Mouse (Mus musculus) 3134 (cell line): Measurements from ENCODE around the gene Cpne9.

ENCODE experiments used
- DNase-seq: peaks from one replicate; pipeline ENCODE4 v3.0.0-alpha.2; 2011; ENCODE audit warnings: low spot score; ENCODE audit not compliant: insufficient read length; ENCODE audit errors: extremely low read depth

Cpne9 gene

DNA sequence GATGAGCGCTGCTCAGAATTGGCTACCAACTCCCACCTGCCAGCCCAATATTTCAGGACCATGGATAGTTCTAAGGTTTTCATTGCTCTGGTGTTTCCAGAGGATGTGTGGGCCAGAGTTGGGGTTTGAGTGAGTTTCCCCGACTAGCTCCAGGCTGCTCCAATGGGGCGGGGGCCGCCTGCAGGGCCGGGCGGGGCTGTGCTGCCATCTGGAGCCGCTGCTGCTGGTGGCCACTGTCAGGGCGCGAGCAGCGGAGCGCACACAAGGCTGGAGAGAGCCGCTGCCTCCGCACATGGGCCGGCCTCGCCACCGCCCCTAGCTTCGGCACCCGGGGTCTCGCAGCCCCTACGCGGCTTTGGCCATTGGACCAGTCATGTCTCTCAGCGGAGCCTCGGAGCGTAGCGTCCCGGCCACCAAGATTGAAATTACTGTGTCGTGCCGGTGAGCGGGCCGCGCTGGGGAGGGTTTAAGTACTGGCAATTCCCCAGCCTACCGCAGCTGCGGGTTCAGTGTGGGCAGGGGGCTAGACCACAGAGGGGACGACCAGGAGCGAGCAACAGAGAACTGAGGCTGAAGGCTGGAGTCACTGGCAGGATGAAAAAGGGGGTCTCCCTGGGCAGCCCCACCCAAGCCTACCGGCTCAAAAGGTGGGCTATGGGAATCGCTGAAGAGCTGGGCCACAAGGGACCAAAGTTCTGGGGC is at the start of gene Cpne9:
Gene Cpne9, plus strand, starts transcription at position 207 of the 702 bp plus-strand sequence.
- no peak for DNase-seq

DNA sequence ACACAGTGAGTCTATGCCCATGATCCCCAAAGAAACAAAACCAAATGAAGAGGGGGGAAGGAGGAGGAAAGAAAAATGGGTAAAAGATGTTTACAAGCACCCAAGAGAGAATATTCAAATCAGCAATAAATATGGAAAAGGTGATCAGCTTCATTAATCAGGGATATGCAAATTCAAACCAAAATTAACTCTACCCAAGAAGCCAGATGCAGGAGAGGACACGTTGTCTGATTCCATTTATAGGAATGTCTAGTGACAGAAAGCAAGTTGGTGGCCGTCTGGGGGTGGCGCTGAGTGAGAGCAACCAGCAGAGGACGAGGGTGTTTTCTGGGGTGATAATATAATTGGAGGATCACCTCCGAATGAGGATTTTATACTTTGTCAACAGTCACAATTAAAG is 47.0 kb upstream of the Cpne9 start:
- DNase-seq: no peak

DNA sequence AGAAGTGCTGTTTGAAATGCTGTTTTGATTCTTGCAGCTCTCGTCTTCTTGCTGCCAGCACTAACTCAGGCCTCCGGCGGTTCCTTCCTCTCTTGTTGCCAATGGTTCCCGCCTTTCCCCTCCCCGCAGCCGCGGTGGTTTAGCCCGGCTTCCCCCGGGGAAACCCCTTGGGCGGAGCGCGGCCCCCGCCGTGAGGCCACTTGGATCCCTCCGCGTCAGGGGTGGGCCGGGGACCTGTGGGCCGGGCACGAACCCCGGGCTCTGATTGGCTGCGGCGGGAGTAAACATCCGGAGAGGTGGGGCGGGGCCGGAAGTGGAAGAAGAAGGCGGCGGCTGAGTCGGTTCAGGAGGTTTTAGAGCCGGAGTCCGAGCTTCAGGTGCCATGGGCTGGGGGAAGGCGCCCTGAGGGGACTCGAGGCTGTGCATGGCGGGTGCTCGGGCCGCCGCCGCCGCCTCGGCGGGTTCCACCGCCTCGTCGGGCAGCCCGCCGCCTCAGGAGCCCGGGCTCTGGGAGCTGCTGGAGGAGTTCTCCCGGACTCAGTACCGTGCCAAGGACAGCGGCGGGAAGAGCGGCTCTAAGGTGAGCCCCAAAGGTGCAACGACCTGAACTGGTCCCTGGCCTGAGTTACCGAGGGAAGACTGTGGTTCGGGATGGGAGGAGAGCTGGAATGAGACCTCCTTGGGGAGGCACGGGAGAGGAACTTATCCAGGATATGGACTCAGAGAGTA is 44.4 kb upstream of the Cpne9 start, which contains the start of gene Mtmr14:
Gene Mtmr14, plus strand, starts transcription at position 302 of the 729 bp plus-strand sequence.
- peak; percentile 99 for DNase-seq

DNA sequence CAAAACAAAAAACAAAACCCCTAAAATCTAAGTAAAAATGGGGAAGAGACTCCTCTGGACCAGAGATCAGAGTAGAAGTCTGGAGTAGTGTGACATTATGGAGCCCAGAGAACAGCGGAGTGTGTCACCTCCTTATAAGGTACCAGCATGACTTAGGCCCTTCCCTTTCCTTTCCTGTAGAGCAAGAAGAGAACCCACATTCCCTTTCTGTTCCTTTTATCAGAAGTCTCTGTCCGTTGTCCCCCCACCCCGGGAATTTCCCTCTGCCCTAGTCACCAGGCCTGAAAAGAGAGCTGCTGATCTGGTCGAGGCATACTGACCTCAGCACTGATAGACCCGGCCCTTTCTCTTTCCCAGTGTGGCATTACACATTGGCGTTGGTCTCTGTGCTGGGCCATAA is 43.7 kb upstream of the Cpne9 start:
- DNase-seq: no peak

DNA sequence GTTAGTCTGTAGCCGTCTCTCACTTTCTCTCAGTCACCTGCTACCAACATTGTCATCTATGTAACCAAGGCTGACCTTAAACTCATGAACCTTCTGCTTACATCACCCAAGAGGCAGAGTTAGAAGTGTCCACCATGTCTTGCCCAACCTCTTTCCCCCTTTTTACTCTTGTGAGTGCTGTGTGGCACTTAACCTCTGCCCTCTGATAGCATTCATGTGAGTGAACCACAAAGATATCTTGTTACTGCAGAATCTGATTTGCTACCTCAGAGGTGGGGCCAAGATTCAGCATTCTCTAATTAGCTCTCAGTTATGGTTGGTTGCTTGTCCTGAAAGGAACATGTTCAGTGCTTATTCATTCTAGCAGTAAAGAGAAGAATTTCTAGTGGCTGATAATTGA is 39.4 kb upstream of the Cpne9 start:
- no peak for DNase-seq

DNA sequence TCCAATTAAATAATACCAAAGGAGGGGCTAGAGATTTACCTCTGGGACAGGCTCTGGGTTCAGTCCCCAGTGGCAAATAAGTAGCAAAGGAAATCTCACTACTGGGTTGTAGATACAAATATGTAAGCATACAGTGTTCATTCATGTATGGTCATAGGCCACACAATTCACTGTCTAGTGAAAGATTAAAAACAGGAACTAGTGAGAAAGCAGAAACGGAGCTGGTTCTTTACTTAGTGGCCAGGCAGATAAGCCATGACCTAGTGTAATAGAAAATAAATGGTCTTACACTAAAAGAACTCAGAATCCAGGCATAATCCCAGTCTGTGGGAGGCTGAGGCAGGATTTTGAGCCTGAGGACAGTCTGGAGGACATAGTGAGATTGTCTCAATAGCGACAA is 36.5 kb upstream of the Cpne9 start:
- no peak for DNase-seq

DNA sequence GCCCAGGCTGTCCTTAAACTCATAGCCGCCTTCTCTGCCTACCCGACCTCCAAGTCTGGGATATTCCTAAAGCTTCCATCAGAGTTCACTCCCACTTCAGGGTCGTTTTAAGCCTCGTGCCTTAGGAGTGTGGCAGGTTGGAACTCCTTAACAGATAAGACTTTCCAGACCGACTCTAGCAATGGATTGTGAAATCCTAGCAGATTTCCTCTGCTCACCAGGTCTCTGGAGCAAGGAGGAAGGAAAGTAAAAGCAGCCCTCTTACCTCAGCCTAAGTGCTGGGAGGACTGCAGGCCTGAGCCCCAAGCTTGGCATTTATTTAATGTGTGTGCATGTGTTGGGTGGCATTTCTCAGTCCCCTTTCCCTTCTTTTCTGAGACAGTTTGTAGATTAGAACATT is 31.3 kb upstream of the Cpne9 start:
- DNase-seq: no peak

DNA sequence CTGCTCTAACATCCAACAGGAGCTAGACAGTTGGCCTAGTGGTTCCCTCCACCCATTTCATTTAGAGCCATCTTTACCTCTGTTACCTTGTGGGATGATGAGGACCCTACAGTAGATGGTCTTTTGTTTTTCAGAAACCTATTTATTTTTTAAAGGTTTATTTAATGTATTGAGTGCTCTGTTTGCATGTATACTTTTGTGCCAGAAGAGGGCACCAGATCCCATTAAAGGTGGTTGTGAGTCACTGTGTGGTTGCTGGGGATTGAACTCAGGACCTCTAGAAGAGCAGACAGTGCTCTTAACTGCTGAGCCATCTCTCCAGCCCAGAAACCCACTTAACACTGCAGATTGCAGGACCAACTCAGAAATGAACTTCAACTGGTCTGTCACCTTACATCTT is 30.2 kb upstream of the Cpne9 start:
- no peak for DNase-seq

DNA sequence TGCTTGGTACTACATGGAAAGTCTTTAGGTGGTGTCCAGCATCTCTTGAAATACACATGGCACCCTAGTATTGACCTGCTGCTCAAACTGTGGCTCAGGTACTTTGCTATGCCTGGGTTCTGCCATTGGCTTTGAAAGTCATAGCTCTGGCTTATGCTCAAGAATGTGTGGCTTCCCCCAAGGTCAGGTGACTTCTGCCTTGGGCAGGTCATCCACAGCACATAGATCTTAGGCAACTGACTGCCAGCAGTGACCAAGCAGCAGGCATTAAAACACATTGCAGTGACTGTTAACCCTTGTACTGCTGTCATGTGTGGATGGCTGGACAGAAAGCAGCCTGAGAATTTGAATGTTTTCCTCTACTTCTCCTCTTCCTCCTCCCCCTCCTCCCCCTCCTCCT is 27.2 kb upstream of the Cpne9 start:
- DNase-seq: peak; percentile 44

DNA sequence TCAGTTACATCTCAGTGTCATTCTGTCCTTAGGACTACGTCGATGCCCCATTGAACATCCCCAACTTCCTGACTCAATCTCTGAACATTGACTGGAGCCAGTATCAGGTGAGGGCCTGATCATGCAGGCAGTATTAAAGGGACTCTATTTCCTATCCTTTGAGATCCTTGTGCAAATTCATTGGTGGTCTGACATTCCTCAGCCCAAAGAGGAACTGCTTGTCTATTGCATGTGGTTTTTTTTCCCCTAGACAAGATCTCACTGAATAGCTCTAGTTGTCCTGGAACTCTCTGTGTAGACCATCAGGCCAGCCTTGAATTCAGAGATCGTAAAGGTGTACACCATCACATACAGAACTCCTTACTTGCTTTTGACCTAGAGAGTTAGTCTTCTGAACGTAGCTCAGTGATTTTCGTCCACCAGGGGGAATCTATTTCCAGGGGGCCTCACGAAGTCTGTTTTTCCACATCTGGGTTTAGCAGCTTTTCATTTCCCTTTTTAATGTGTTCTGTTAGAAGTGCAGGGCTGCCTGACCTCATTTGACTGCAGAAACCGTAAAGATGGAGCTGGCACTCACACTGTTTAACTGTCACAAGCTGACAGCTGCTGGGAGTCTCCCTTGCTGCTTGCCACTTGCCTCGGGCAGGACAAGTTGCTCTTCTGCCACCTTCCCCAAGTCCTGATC is 20.8 kb upstream of the Cpne9 start:
- DNase-seq: no peak

DNA sequence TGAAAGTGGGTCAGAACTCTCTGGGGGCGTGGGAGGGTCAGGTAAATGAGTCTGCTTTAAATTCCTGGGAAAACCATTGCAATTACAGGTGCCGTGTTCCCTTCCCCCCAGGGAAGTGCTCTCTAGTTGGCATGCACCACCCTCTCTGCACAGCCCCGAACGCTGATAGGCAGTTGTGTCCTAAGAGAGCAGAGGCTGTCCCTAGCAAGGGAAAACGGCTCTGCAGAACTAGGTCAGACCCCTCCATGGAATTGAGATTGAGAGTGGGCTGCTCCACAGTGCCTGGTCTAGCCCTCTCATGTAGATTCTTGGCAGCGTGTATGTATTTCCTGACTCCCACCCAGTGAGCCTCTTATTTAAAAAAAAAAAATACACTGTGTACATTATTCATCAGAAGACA is 18.6 kb upstream of the Cpne9 start:
- no peak for DNase-seq

DNA sequence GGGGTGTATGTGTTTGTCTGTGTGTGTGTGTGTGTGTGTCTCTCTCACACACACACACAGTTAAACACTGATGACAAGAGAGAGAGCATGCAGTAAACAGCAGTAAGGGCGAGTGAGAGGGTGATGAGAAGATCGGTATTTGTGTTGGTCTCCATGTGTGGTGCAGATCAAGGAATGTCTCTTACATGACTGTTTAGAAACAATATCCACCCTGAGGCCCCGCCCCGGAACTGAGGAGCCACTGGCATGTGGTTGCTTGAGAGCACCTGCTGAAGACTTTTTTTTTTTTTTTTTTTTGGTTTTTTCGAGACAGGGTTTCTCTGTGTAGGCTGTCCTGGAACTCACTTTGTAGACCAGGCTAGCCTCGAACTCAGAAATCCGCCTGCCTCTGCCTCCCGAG is 17.7 kb upstream of the Cpne9 start:
- DNase-seq: no peak

DNA sequence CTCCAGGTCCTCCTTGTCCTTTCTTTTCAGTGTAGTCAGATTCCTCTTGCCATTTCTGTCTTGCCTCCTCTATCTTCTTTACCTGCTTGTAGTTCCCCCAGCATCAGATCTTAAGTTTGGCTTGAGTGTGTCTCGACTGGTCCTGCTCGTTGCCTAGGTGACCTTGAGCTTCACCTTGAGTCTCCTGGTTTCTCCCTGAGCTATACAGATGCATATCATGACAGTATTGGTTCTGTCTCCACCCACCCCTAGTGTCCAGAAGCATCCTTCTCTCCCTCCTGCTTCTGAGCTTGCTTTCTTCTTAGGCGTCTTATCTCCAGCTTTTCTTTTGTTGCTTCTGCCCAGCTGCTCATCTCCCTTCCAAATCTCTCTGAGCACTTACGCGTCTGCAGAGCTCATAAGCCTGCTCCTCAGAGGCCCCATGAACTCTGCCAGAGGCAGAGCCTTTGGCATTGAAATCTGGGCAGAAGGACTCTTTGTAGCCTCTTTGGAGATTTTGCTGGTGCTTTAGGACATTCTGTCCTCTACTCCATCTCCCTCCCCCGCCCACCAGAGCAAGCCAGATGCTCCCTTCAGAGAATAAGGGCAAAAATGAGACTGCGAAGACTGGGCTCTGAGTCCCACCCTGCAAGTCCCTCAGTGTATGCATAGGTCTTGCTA is 15.0 kb upstream of the Cpne9 start:
- DNase-seq: no peak

DNA sequence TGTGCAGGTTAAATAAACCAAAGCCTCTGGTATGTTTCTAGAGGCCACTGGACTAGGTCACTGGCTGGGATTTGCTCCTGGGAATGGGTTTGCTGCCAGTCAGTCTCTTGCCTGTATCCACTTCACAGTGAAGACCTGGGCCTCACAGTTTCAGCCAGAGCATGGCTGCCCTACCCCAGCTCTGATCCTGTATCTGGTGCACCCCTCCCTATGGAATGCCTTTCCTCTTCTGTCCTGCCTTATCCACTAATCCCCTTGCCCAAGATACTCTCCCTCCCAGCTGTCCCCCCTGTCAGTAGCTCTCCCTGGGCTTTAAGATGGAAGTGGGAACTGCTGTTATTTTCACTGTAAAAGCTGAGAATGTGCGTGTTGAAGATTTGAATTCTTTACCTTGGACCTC is 14.1 kb upstream of the Cpne9 start:
- no peak for DNase-seq

DNA sequence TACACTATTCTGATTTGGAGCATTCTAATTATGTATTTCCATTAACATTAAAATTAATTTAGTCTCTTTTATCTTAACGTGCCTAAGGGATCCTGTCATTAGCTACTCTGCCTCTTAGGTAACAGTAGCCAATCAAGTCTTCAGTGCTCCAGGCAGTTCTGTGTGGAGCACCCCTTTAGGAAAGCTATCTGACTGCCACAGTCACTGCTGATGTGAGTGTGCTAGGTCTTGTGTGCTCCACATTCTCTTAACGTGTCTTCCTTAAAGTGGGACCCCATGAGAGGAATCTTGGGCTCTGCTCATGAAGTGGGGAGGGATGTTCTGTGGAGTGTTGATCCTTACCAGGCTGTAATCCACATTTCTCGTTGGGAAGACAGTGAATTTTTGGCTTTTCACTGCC is 9.7 kb upstream of the Cpne9 start:
- DNase-seq: no peak

DNA sequence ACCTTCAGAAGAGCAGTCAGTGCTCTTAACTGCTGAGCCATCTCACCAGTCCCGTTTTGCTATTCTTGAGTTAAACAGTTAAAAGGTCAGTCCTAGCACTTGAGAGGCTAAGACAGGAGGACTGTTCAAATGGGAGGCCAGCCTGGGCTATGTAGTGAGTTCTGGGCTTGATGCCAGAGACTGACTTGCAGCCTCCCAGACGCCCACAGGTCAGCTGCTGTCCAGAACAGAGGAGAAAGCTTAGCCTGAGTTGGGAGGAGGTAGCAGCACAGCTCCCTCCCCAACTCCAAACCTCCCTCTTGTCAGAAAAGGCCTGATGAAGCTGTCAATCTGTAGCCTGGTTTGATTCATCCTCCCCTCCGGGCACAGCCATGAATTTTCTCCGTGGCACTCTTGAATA is 5.3 kb upstream of the Cpne9 start:
- DNase-seq: no peak

DNA sequence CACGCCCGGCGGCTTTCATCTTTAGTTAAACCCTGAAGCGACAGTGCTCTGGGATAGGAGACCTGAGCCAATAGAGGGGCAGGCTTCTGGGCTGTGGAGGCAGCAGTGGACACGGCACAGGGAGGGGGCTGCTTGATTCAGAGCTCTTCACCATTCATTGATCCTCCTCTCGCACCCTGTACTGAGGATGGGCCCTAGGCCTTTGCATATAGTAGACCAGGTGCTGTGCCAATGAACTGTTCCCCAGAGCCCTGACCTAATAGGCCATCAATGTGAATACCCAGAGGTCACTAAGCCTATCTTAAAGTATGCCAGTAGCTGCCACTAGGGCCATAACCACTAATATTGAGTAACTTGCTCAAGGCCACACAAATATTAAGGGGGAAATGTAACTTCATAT is 431 bp upstream of the Cpne9 start:
- DNase-seq: no peak

DNA sequence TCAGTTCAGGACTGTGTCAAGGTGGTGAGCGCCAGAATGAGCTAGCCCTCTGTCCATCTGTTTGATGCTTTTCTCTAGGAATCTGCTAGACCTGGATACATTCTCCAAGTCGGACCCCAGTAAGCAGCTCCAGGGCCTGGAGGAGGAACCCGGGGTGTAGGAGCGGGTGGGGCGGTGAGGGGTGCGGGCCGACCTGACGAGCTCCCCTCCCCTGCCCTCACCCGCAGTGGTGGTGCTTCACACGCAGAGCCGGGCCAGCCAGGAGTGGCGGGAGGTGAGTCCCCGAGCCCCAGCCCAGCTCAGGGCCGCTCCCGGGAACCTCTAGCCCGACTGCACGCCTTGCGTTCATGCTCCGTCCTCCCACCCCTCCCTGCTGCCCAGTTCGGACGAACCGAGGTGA is 862 bp downstream of the Cpne9 start:
- no peak for DNase-seq

DNA sequence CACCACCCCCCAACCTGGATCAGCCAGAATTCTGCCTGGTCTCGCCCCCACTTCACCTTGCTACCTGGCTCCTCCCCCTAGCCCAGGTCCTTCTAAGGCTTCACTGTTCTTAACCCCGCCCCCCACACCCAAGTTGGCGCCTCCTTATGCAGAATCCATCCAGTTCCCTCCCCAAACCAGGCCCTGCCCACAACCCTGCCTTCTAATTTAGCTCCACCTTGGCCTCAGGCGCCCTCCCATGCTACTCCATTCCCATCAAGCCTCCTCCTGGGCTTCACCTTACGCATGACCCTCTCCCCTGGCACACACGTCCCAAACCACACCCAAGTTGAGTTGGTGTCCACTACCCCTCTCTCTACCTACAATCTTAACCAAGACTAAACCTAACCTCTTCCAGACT is 1.4 kb downstream of the Cpne9 start:
- DNase-seq: no peak

DNA sequence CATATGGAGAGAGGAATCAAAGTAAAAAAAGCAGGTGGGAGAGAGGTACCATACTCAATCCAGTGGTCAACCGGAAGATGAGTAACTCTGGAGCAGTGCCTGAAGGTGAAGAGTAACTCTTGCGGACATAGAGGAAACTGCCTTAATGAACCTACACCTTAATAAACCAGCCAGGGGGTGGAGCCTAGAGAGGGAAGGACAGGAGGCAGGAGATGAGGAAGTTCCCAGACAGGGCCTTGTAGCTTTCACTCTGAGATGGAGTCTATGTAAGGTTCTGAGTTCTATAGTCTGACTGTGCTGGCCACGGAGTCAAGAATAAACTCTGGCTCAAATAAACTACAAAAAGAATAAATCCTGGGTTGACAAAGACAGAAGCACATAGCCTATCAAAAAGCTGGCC is 2.8 kb downstream of the Cpne9 start:
- DNase-seq: no peak

DNA sequence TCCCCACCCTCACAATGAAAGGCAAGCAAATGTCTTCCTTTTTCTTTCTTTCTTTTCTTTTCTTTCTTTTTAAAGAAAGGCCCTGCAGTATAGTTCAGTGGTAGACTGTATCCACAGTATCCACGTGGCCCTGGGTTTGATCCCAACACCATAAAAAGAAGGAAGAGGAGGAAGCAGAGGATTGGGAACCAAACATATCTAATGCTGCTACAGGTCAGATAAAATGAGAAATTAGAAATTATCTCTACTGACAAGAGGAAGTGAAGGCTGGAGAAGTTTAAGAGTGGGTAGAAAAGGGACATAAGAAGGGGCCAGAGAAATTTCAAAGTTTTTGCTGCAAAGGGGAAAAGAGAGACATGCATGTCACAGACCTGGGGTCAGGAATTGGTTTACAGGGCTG is 4.2 kb downstream of the Cpne9 start:
- no peak for DNase-seq
